Mouse (Mus musculus): Measurements from ENCODE around the gene Ubash3a.
A peak's percentile ranks its signal among the peaks of the same experiment; 100 is the strongest.

Ubash3a gene

GRCm38 (mm10) chr17:31216068-31216955 lies 8.6 kb downstream of the Ubash3a start:
- DNase-seq (ENCODE audit: low spot score), result no peak

- no peak for DNase-seq (ENCODE audit: low spot score)
Measured at GRCm38 (mm10) chr17:31222810-31223310, 15.2 kb downstream of the Ubash3a start.

- DNase-seq (ENCODE audit: low spot score), result no peak
Measured at GRCm38 (mm10) chr17:31223835-31224234, 16.2 kb downstream of the Ubash3a start.

GRCm38 (mm10) chr17:31224591-31224990 lies 16.9 kb downstream of the Ubash3a start:
- no peak for DNase-seq (ENCODE audit: low spot score)

- no peak for DNase-seq (ENCODE audit: low spot score)
Measured at GRCm38 (mm10) chr17:31226368-31226767, 18.7 kb downstream of the Ubash3a start.

GRCm38 (mm10) chr17:31226931-31227330 lies 19.3 kb downstream of the Ubash3a start:
- DNase-seq (ENCODE audit: low spot score), result no peak

- no peak for DNase-seq (ENCODE audit: low spot score)
Measured at GRCm38 (mm10) chr17:31231780-31232179, 24.1 kb downstream of the Ubash3a start.

- DNase-seq (ENCODE audit: low spot score), result no peak
Measured at GRCm38 (mm10) chr17:31232251-31233010, 24.8 kb downstream of the Ubash3a start.

- DNase-seq (ENCODE audit: low spot score), result no peak
Measured at GRCm38 (mm10) chr17:31235915-31236314, 28.2 kb downstream of the Ubash3a start.

GRCm38 (mm10) chr17:31238234-31239020 lies 30.8 kb downstream of the Ubash3a start:
- no peak for DNase-seq (ENCODE audit: low spot score)

GRCm38 (mm10) chr17:31241156-31241555 lies 33.5 kb downstream of the Ubash3a start:
- no peak for DNase-seq (ENCODE audit: low spot score)

GRCm38 (mm10) chr17:31242764-31243163 lies 35.1 kb downstream of the Ubash3a start:
- no peak for DNase-seq (ENCODE audit: low spot score)

- no peak for DNase-seq (ENCODE audit: low spot score)
Measured at GRCm38 (mm10) chr17:31245321-31245720, 37.6 kb downstream of the Ubash3a start.

GRCm38 (mm10) chr17:31247144-31247543 lies 39.5 kb downstream of the Ubash3a start:
- no peak for DNase-seq (ENCODE audit: low spot score)

- DNase-seq (ENCODE audit: low spot score), result no peak
Measured at GRCm38 (mm10) chr17:31253951-31254350, 46.3 kb downstream of the Ubash3a start.

GRCm38 (mm10) chr17:31254463-31254931 lies 46.8 kb downstream of the Ubash3a start:
- DNase-seq (ENCODE audit: low spot score), result peak; percentile 73

- no peak for DNase-seq (ENCODE audit: low spot score)
Measured at GRCm38 (mm10) chr17:31257149-31257548, 49.5 kb downstream of the Ubash3a start.

GRCm38 (mm10) chr17:31257898-31258297 lies 50.2 kb downstream of the Ubash3a start:
- no peak for DNase-seq (ENCODE audit: low spot score)

- no peak for DNase-seq (ENCODE audit: low spot score)
Measured at GRCm38 (mm10) chr17:31258310-31258865, 50.7 kb downstream of the Ubash3a start.

- no peak for DNase-seq (ENCODE audit: low spot score)
Measured at GRCm38 (mm10) chr17:31259145-31259544, 51.5 kb downstream of the Ubash3a start.

- DNase-seq (ENCODE audit: low spot score), result no peak
Measured at GRCm38 (mm10) chr17:31259825-31260224, 52.2 kb downstream of the Ubash3a start.

- DNase-seq (ENCODE audit: low spot score), result no peak
Measured at GRCm38 (mm10) chr17:31260430-31260829, 52.8 kb downstream of the Ubash3a start.
